Mouse (Mus musculus) bone marrow, adult 2 months (tissue): ENCODE data around the gene Olfr1357.

Experiments used
- CTCF ChIP-seq: fragments of 200-500 bp; IDR thresholded peaks from 2 replicates; pipeline ENCODE4 v1.5.1; 2011; ENCODE audit warnings: low read length, control low read depth; ENCODE audit not compliant: control insufficient read depth, insufficient read depth
- POLR2A ChIP-seq: fragments of 200-500 bp; IDR thresholded peaks from 2 replicates; pipeline ENCODE4 v1.6.1; 2011; ENCODE audit warnings: low read depth, mild to moderate bottlenecking, control low read depth, low read length, borderline replicate concordance; ENCODE audit not compliant: control insufficient read depth

GRCm38 (mm10) chr10:78599865-78600264 lies 18.0 kb downstream of the Olfr1357 start:
- TF ChIP-seq CTCF (no peak), POLR2A (no peak)
